Mouse (Mus musculus): ENCODE measurements around the gene Card9.

Gene Card9

DNA sequence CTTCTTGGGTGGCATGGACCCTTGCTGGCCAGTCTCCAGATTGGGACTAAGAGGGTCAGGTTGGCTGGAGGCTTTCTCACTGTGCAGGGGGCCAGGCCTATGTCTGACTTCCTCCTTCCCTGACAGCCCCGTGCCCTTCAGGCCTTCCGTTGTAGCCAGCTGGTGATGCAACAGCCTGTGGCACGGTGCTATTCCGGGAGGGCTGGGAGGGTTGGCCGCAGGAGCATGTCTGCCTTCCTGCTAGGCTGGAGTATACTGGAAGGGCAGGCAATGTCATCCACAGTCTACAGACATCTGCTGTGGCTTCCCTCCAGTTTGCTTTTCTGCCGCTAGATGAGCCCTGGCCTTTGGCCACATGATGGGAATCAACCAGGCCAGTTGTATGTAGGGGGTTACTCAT is 735 bp downstream of the Card9 start:
- DNase-seq = peak; percentile 21

DNA sequence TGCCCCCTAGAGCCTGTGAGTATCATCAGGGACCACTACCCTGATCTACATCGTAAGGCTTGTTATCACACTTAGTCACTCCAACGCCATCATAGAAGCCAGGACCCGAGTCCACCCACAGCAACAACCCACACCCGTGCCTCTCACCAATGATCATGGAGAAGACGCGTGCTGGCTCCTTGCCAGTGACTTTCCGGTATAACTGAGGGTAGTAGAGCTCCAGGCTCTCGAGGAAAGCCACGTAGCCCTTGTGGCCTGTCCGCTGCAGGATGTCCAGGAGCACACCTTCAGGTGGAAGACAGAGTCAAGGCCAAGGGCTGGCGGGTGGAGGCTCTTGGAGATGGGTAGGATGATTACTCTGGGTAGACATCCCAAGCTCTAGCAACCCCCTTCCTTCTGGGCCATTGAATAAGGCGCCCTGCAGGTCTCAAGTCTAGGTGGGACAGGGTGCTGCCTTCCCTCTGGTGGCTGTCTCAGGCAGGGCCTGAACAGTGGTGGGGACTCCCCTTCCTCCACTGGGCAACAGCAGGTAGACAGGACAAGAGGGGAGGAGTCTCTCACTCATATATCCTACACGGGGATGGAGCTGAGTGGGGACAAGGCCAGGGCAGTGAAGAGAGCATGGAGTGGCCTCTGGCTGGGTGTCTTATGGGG is 1.9 kb downstream of the Card9 start:
- DNase-seq = no peak

DNA sequence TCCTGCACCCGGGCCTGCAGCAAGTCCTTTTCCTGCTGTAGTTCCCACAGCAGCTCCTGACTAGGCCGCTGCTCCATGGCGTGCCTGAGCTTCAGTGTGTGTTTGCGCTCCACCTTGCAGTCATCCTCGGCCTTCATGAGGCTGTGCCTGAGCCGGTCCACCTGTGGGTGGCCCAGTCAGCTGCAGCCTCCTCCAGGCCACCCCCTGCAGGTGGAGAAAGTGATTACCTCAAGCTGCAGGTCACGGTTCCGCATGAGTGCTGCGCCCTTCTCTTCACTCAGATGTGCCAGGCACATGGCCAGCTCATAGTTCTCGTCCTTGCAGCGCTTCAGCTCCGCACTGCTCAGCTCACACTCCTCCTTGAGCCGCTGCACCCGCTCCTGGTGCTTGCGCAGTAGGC is 3.2 kb downstream of the Card9 start:
- peak; percentile 31 for DNase-seq

DNA sequence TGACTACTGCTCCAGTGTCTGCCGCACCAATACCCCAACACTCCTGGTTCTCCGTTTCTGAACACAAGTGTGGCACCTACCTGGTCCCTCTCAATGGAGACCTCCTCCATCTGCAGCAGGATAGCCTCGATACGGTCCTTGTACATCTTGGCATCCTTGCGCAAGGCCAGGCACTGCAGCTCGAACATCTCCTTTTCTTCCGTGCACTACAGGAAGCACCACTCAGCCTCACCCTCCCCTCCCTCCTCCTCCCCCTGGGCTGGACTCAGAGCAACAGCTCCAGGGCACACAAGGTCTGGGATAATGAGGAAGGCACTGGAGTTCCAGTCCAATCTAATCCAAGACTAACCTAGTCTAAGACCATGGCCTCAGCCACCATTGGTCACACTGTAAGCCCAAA is 4.0 kb downstream of the Card9 start:
- no peak for DNase-seq

DNA sequence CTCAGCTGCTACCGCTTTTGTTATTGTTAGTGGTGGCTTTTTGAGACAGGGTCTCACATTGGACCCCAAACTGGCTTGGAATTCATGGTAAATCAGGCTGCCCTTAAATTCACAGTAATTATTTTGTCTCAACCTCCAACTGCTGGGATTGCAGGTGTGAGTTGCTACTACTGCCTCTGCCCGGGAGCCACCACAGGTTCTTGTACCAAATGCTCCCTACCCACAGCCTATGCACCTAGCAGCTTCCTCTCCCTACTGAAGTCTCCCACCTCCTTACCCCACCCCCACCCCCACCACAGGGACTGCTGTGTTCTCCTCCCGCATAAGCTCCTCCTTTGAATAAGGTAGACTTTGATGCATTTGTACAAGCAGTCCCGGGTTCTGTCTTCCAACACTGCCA is 4.5 kb downstream of the Card9 start:
- DNase-seq = no peak

DNA sequence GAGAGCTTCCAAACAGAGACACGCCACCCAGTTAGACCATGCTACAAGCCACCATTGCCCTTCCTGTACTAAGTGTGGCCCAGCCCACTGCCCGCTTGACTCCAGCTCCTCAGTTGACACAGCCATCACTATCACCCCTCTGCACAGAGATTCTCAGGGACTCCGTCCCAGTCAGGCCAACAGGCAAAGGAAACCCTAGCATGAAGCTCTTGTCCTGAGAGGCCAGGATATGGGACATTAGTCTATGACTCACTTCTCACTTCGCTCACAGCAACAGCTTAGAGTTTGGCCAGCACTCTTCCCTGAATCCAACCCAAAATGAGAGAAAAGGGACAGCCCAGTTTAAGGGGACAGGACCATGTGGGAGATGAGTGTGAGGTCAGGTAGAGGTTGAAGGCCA is 6.3 kb downstream of the Card9 start:
- no peak for DNase-seq

DNA sequence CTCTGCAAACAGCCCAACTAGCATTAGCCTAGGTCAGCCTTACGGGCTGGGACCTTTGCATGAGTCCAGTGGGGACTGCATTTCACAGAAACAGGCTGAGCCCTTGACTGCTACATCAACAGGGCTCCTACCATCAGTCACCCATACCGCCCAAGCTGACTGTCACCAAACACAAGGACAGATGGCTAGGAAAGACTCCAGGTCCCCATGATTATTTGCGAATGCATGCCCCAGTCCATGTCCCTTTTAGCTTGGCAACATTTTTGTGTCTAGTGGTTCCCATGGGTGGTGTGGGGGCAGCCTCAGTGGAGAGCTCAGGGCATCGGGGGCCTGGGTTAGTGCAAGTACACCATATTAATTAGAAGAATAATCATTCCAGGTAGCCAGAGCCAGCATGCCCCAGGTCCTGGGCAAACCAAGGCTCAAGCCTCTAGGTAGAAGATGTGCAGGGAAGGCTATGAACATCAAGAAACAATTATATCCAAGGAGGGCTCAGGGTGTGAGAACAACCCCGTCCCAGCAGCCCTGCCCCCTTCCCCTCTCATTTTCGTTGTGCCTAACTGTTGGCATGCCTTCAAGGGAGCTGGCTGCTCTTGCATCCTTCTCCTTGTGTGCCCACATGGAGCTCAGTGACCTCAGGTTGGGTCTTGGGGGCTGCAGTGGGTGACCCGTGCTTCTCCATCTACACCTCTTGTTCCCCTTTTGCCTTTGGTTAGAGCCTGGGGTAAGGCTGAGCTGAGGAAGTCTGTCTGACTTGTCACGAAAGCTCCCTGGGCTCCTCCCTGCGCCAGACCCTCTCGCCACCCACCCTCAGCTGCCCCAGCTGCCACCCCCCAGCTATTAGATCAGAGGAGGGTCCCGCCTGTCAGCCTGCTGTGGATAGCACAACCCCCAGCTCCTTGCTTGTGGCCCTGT is 7.4 kb downstream of the Card9 start:
- DNase-seq = peak; percentile 49

DNA sequence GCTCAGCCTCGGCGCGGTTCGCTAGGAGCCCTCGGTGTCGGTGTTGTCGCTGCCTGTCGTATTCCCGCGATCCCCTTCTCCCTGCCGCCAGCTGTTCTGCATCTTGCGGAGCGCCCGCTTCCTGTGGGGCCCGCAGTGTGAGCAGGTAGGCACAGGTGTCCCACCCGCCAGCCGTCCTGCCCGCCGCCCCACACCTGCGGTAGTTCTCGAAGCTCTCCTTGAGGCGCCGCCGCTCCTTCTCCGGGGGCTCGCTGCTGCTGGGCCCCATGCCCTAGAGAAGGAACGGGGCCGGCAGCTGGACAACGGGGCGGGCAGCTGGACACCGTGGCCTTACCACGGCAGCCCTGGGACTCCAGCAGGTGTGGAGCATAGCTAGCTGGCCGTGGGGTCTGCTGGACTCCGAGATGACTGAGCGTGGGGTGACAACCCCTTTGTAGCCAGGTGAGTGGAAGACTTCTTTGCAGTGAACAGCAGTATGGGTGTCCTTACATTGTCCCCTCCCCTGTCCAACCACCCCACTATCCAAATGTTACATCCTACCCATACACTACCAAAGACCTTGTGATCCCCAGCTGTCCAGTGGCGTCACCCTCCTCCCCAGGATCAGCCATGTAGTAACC is 8.3 kb downstream of the Card9 start:
- peak; percentile 54 for DNase-seq

DNA sequence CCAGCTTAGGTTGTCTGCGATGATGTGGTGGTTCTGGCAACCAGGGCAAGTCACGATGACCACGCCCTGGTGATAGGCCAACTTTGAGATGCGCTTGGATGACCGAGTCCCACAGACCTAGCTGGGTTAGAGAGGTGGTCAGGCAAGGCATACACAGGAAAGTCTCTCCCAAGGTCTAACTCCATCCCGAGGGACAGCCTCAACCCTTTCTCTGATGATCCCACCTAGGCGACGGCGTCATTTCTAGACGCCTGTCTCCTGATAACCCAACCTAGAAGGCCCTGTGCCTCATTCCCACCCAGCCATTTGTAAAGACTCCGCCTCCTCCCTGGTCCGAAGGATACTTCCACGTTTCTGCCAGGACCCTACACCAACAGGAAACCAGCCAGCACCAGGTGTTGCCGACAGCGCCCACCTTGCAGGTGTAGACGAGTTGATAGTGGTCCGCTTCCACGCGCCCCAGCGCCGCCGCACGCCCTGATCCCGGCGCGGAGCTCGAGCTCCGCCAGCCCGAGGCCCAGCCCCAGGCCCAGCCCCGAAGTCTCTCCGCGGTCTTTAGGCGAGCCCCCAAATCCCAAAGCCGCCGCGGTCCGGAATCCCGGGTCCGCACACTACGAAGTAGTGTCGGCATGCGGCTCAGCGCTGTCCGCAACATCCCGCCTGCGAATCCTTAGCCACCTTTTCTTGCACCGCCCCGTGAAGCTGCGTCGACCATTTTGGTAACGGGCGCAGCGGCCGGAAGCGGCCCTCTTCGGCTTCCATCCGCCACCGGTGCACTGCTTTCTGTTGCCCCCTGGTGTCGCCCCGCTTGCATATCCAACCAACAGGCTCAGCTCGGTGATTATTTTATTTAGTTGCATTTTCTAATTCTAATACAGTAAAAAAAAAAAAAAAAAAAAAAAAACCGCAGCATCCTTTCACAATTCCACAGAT is 9.1 kb downstream of the Card9 start, which contains the start of gene Dnlz:
TSS of gene Dnlz (minus strand) at position 753 of the 933 bp plus-strand sequence.
- DNase-seq = peak; percentile 93

DNA sequence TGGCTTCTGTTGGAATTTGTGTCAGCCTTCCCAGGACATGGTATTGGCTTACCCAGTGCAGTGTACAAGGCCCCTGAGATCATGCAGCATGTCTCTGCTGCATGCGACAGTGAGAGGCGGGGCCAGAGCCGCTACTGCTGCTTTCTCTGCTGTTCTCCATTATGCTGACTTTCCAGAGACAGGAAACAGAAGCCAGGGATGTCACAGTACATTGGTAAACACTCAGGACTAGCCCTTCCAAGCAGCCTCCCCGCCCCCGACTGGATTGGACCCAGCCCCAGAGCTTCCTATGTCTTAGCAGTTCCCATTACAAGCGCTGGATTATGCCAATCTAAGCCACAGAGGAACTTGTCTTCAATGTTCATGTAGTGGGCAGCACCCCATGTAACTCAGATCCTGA is 12.5 kb downstream of the Card9 start:
- DNase-seq = no peak

DNA sequence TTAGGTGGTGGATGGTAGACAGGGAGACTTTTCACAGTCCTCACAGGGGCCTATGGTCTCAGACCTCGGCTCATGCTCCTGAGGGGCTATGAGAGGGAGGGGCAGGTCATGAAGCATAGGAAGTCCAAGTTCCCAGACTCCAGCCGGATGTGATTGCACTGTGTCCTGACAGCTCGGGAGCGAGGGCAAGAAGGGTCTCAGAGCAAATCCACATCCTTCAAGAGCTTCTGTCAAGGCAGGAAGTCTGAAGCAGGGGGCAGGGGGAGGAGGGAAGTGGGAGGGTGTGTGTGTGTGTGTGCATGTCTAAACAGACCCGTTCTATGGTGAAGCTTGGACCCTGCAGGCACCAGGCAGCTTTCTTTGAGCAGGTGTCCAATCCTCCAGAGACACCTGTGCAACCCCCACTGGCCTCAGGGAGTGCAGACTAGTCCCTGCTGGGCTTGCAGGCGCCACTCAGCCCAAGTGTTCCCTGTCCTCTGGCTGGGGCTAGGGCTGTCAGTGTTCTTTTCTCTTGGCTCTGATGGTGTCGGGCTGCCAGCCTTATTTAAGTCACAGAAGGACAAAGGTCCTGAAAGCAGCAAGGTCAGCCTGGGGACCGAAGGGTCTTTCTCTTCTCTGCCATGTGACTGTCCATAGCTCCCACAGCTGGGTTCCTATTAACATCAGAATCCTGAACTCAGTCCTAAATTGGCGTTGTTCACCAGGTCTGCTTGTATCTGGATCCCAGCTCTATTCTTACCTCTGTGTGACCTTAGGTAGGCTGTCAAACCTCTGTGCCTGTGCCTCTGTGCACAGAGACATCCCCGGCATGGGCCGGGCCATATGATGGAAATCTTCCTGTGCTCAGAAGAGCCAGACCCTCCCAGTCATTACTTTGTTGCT is 17.9 kb downstream of the Card9 start:
- DNase-seq = no peak

DNA sequence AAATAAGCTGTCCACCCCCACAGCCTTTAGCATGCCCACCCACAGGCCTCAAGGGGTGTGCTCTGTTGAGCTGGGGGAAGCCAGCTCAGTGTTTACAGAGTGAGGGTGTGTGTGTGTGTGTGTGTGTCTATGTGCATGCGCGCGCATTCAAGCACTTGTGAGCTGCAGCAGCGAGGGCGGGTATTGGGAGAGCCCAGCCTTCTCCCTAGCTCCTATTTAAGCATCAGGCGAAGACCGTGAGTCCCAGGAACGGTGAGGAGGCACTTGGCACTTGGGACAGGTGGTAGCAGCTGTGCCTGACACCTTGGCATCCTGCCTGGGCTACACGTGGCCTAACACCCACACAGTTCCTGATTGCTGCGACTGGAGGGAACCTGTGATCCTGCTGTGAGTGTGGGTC is 18.7 kb downstream of the Card9 start:
- peak; percentile 72 for DNase-seq

DNA sequence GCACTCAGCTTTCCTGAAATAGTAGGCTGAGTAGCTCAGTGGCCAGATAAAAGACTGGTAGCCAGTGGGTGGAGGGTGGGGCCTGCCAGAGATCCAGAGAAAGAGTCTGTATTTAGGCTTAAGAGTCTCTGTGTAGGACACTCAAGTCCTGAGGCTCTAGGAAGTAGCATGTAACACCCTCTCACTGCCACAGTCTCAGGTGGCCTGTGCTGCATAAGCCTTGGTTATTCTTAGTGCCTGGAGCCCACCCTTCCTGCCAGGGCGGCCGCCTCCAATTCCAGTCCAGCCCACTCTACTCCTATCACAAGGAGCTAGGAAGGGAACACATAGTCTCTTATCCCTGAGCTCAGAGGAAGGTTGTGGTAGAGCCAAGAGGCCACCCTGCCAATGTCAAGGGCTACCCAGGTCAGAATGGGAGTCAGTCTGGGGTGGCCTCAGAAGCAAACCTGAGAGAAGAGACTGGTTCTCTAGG is 19.2 kb downstream of the Card9 start:
- no peak for DNase-seq

DNA sequence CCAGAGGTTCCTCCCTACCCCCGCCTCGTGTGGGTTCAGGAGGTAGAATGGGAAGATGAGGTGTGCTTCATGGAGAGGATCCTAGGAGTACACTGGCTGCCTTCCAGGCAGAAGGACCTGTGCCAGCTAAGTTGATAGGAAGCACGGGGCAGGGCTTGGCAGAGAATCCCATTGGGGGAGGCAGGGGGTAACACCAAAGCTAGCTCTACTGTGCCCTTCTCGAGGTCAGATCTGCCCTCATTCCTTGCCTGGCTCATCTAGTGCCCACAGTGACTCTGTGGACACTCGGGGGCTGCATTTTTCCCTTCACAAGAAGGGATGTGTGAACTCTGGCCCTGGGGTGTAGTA is 21.5 kb downstream of the Card9 start:
- no peak for DNase-seq

DNA sequence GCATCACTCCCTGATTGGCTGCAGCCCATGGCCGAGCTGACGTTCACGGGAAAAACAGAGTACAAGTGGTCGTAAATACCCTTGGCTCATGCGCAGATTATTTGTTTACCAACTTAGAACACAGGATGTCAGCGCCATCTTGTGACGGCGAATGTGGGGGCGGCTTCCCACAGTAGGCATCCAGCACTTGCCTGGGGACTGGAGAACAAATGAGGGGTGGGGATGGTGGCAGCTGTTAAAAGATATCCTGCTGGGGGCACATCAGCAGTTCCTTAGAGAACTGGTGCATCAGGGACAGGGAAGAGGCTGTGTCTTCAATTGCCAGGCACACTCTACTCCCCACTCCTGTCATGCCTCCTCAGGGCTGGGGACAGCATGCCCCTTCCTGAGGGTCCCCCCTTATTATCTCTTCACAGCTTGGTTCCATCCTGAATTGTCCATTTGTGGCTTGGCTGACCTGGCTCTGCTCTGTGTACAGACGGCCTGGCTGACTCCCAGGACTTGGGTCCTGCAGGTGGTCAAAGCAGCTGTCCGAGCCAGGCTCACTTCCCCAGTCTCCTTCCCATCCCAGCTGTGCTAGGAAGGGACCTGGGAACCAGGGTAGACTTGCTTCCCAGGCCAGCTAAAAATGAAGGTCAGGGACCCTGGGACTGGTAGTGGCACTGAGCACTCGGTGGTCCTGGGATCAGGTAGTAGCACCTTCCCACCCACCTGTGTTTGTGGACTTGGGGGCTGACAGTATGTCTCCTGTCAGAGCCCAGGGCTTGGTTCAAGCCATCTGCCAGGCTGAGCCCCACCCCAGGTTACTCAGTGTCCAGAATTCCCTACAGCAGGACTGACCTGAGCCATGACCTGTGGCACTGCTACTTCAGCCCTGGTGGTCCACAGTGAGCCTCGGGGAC is 22.2 kb downstream of the Card9 start:
- DNase-seq = peak; percentile 73

DNA sequence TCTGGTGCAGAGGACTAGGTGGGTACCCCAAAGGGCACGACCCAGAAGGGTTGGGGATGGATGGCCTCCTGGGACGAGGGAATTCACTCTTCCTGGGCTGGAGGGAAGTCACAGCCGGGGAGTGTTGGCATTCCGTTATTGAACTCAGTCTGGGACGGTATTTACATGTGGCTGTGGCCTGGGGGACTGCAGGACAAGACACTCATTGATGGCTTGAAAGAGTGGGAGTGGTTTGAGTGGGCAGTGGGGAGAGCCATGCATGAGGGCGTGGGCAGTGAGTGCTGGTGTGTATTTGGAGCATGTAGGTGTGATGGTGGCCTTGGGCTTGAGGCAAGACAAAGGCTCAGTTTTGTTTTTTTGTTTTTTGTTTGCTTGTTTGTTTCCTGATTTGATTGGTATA is 30.0 kb downstream of the Card9 start:
- DNase-seq = no peak

DNA sequence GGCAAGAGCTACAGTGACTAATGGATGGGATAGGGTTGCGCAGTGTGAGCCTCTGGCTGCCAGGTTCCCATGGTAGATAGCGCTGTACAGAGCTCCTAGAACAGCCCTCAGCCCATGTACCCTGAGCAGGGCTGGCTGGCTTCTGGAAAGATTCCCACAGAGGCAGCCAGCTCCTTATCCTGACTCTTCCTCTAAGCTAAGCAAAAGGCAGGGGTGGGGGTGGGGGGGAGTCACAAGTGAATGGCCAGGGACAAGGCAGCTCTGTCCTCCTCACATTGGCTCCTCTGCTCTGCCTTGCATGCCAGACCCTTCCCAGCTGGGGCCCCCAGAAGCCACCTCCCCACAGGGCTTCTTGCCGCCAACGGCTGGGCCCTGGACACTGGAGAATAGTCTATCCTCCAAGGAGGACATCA is 30.7 kb downstream of the Card9 start:
- DNase-seq = no peak

DNA sequence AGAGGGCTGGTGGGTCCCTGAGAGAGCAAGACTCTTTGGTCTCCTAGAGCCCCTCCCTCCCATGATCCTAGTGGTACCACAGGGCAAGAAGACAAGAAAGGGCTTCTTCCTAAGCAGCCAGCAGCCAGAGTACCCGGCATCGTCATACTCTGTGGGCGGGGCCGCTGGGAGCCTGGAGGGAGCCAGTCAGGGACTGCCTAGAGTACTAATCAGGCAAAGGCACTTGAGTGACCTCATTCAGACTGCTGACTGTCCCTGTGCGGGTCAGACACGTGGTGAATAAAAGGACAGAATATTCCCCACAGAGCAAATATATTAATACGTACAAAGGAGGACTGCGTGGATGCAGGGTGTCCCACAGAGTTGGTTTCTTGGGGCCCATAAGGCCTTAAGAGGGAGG is 31.3 kb downstream of the Card9 start:
- no peak for DNase-seq

DNA sequence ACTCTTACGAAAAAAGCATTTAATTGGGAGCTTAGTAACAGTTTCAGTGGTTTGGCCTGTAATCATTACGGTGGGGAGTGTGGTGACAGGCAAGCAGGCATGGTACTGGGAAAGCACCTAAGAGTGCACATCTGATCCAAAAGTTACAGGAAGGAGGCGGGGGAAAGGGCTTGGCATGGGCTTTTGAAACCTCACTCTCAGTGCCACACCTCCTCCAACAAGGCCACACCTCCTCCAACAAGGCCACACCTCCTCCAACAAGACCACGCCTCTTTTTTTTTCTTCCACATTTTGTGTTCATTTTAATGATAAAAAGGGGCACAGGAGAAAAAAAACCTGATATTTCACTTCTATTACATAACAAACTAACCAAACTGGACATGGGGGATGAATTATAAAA is 32.9 kb downstream of the Card9 start:
- DNase-seq = no peak

DNA sequence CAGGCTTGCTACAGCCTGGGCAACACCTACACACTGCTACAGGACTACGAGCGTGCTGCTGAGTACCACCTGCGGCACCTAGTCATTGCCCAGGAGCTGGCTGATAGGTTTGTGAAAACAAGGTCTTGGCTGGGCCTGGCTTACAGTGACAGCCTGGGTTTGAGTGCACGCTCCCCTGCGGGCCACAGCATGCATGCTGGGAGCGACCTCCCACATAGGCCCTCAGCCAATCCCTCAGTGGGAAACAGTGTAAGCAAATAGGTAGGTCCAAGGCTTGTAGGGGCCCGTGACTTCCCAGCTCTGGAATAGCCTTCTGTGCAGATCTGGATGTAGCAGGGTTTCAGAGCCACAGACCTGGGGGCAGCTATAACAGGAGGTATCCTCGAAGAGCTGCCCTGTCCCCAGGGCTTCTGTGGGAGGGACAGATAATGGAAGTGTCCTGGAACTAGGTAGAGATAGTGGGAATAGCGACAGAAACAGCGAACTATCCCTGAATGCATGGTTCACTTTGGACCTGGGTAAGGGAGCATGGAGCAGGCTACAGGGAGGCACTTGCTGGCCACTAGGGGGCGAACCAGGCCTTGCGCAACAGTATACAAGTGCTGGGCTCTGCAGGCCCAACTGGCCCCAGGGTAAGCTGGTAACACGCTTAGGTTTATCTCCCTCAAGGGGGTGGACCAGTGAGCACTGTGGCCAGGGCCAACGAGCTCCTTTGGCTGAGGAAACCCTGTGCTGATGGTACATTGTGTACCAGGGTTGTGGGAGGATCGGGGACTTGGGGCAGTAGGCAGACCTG is 35.1 kb downstream of the Card9 start:
- no peak for DNase-seq
